Mouse (Mus musculus) monocyte, adult 2 months (primary cell): ENCODE measurements at regions not wholly inside any gene's neighbourhood (a gene's known extent, or its start where the extent isn't known, plus 50 kb on each side); places are given as distances from the start of the nearest gene placed in this dataset.

Source experiments
- DNase-seq, 2 experiments: peaks; one replicate each; pipeline ENCODE4 v3.0.0; 2022; ENCODE audit warnings: low spot score in 2 of 2, low read depth in 1 of 2

GRCm38 (mm10) chr3:18928401-18929104 lies 699.9 kb downstream of the 1700064H15Rik start:
- DNase-seq = no peak

- no peak for DNase-seq
Measured at GRCm38 (mm10) chr3:18929105-18929492, 699.4 kb downstream of the 1700064H15Rik start.

- no peak for DNase-seq
Measured at GRCm38 (mm10) chr3:18932983-18933726, 695.3 kb downstream of the 1700064H15Rik start.

- no peak for DNase-seq
Measured at GRCm38 (mm10) chr3:18934891-18935290, 693.6 kb downstream of the 1700064H15Rik start.

- DNase-seq = no peak
Measured at GRCm38 (mm10) chr3:18937333-18938122, 690.9 kb downstream of the 1700064H15Rik start.

GRCm38 (mm10) chr3:18941301-18942177 lies 686.9 kb downstream of the 1700064H15Rik start:
- DNase-seq = no peak

- DNase-seq = no peak
Measured at GRCm38 (mm10) chr3:18960341-18960740, 668.1 kb downstream of the 1700064H15Rik start.

GRCm38 (mm10) chr3:18988662-18989061 lies 639.8 kb downstream of the 1700064H15Rik start:
- DNase-seq = no peak

GRCm38 (mm10) chr3:18989577-18990240 lies 638.8 kb downstream of the 1700064H15Rik start:
- no peak for DNase-seq

GRCm38 (mm10) chr3:19000179-19000578 lies 628.3 kb downstream of the 1700064H15Rik start:
- no peak for DNase-seq

- no peak for DNase-seq
Measured at GRCm38 (mm10) chr3:19002056-19002455, 626.4 kb downstream of the 1700064H15Rik start.

- no peak for DNase-seq
Measured at GRCm38 (mm10) chr3:19004792-19005191, 623.7 kb downstream of the 1700064H15Rik start.

GRCm38 (mm10) chr3:19044566-19044965 lies 583.9 kb downstream of the 1700064H15Rik start:
- DNase-seq = no peak

GRCm38 (mm10) chr3:19045933-19046332 lies 582.5 kb downstream of the 1700064H15Rik start:
- DNase-seq = no peak

- DNase-seq = no peak
Measured at GRCm38 (mm10) chr3:19046610-19047009, 581.9 kb downstream of the 1700064H15Rik start.

- no peak for DNase-seq
Measured at GRCm38 (mm10) chr3:19055961-19056360, 572.5 kb downstream of the 1700064H15Rik start.

GRCm38 (mm10) chr3:19056623-19057022 lies 571.9 kb downstream of the 1700064H15Rik start:
- DNase-seq = no peak

GRCm38 (mm10) chr3:19059906-19060870 lies 568.3 kb downstream of the 1700064H15Rik start:
- no peak for DNase-seq
